Mouse (Mus musculus) embryo, embryonic 11 days (tissue): ENCODE measurements at regions not wholly inside any gene's neighbourhood (a gene's known extent, or its start where the extent isn't known, plus 50 kb on each side); places are given as distances from the start of the nearest gene placed in this dataset.
A peak's percentile ranks its signal among the peaks of the same experiment; 100 is the strongest.

Experiments used
- DNase-seq: peaks from one replicate; pipeline ENCODE4 v3.0.0-alpha.2; 2015

- DNase-seq, result peak; percentile 32
These were observed 165.5 kb downstream of the Dsel start for GRCm38 (mm10) chr1:111699030-111699732.

- DNase-seq, result no peak
These were observed 203.8 kb downstream of the Dsel start for GRCm38 (mm10) chr1:111660950-111661349.

GRCm38 (mm10) chr1:111660099-111660670, 204.5 kb downstream of the Dsel start:
- DNase-seq, result peak; percentile 56

- peak; percentile 65 for DNase-seq
These were observed 230.8 kb downstream of the Dsel start for GRCm38 (mm10) chr1:111633860-111634460.
